Mouse (Mus musculus): ENCODE results near the gene 4930452B06Rik. TPM values are rescaled to one million over a fixed set of nuclear protein-coding genes. Genes with fewer than 3 reads are reported as not detected.

The 4930452B06Rik gene
- polyA plus RNA-seq, 1 experiment from 2014 or later = 15.4 TPM

DNA sequence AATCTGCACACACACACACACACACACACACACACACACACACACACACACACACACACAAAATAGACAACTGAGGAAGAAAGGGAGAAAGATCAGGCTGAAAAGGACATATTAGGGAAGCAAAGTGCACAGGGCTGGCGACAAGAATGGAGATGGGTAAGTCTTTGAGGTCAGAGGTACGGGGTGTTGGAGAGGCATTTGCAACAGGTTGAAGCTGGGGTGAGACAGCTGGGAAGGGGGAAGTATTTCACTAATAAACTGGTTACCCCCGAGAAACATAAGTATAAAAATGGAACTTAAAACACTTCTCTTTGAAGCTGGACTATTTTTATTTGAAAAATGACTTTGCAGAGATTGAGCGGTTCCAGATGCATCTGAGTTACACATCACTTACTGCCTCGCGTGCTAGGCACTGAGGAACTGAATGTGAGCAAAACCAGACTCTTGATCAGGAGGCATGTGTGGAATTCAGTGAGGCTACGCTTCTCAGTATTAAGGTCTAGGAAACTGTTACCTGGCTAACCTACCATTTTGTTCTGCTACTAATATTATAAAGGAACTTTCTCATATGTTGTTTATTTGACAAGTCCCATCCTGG, 270.3 kb downstream of the 4930452B06Rik start:
- Histone ChIP-seq H3K4me2 (ENCODE audit: low read depth, low read length, severe bottlenecking) (no peak overlapping the region), H3K4me3 (ENCODE audit: low read depth, low read length) (no peak overlapping the region), H3K27me3 (ENCODE audit: control insufficient read depth, insufficient read depth, low read length) (no peaks in the 10 kb centered on the region), H3K27ac (ENCODE audit: low read depth, low read length) (no peak overlapping the region), H3K9ac (ENCODE audit: low read length) (no peak overlapping the region), H3K36me3 (ENCODE audit: control insufficient read depth, insufficient read depth, low read length) (no peaks in the 10 kb centered on the region), H3K9me3 (ENCODE audit: control insufficient read depth, low read length) (no peaks in the 10 kb centered on the region), H3K4me1 (replicated peaks; ENCODE audit: control insufficient read depth, insufficient read depth, low read length) (no peaks in the 10 kb centered on the region)
- WGBS = 82% methylated on average over 7 of the region's 7 CpGs
- ATAC-seq (replicated peaks; ENCODE audit: low FRiP score) = no peak
- no peak for DNase-seq (ENCODE audit: low spot score)

- no peak overlapping the region for H3K4me3 ChIP-seq (ENCODE audit: low read depth, low read length)
- H3K9me3 ChIP-seq (ENCODE audit: control insufficient read depth, low read length) = no peaks in the 10 kb centered on the region
- no peaks in the 10 kb centered on the region for H3K36me3 ChIP-seq (ENCODE audit: control insufficient read depth, insufficient read depth, low read length)
- no peak overlapping the region for H3K4me2 ChIP-seq (ENCODE audit: low read depth, low read length, severe bottlenecking)
- no peak for DNase-seq (ENCODE audit: low spot score)
- no peak for ATAC-seq (replicated peaks; ENCODE audit: low FRiP score)
- no peaks in the 10 kb centered on the region for H3K4me1 ChIP-seq (replicated peaks; ENCODE audit: control insufficient read depth, insufficient read depth, low read length)
- no peak overlapping the region for H3K9ac ChIP-seq (ENCODE audit: low read length)
- no peaks in the 10 kb centered on the region for H3K27me3 ChIP-seq (ENCODE audit: control insufficient read depth, insufficient read depth, low read length)
- 58% methylated on average over 6 of the region's 6 CpGs for WGBS
- no peak overlapping the region for H3K27ac ChIP-seq (ENCODE audit: low read depth, low read length)
These were observed 273.7 kb downstream of the 4930452B06Rik start for GRCm38 (mm10) chr14:8392181-8392825.
